Mouse (Mus musculus) ES-Bruce4 (cell line): ENCODE data around the gene Unc13b.

Source experiments
- CTCF ChIP-seq: IDR thresholded peaks from one replicate; pipeline ENCODE4 v1.8.1; 2011; ENCODE audit warnings: low read depth, low read length
- EP300 ChIP-seq: IDR thresholded peaks from 2 replicates; pipeline ENCODE4 v1.6.1; 2011; ENCODE audit warnings: low read depth, low read length; ENCODE audit not compliant: insufficient read depth
- POLR2A ChIP-seq: IDR thresholded peaks from one replicate; pipeline ENCODE4 v1.8.1; 2011; ENCODE audit warnings: low read length; ENCODE audit not compliant: insufficient read depth

- TF ChIP-seq CTCF (no peak), POLR2A (no peak), EP300 (no peak)
Observed at GRCm38 (mm10) chr4:43019641-43020465, 38.9 kb upstream of the Unc13b start.
